Mouse (Mus musculus): ENCODE measurements at regions not wholly inside any gene's neighbourhood (a gene's known extent, or its start where the extent isn't known, plus 50 kb on each side); places are given as distances from the start of the nearest gene placed in this dataset.

DNA sequence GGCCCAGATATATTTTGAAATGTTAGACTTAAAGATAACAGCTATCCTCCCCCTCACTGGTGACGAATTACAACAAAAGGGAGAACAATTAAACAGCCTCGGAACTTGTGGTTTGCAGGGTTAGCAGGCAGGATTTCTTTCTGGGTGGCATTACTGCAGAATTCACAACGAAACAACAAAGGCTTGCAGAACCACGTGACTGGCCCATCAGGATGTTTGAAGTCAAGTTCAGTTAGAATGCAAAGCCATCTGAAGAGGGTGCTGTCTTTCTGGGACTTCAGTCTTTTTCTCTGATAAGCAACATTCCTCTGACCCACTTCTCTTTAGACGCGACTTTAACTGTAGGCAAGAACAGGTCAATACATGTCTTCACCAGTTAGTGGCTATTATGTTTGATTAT is 436.9 kb upstream of the Sox9 start:
- WGBS = 21% methylated on average over 6 of the region's 6 CpGs
- Histone ChIP-seq H3K36me3 (no peaks in the 10 kb centered on the region), H3K9ac (no peak overlapping the region), H3K4me2 (no peak overlapping the region), H3K9me3 (no peaks in the 10 kb centered on the region), H3K4me1 (no peaks in the 10 kb centered on the region), H3K27me3 (replicated peaks) (no peaks in the 10 kb centered on the region), H3K27ac (replicated peaks) (no peak overlapping the region), H3K4me3 (no peak overlapping the region)
- no peak for ATAC-seq (ENCODE audit: extremely low read depth, insufficient number of reproducible peaks, low FRiP score, low TSS enrichment)

DNA sequence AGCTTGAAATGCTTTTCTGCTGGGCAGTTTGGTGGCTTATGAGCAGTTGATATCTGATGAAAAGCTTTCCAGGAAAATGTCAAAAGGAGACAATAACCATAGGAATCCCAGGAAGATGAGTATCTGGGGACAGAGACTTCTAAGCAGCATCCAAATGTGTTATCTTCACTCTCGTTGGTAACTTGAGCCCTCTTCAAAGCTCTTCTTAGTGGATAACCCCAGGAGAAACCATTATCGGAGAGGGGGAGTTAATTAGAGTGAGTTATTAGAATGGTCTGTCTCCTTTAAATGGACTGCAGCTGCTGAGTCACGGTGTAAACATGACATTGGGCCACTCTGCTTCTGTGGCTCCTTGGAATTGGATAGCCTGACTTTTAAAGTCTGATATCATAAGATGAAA is 436.4 kb upstream of the Sox9 start:
- WGBS = 22% methylated on average over 3 of the region's 3 CpGs
- no peaks in the 10 kb centered on the region for H3K27me3 ChIP-seq (replicated peaks)
- no peak overlapping the region for H3K4me2 ChIP-seq
- H3K4me3 ChIP-seq = no peak overlapping the region
- H3K9ac ChIP-seq = no peak overlapping the region
- no peaks in the 10 kb centered on the region for H3K9me3 ChIP-seq
- no peak overlapping the region for H3K27ac ChIP-seq (replicated peaks)
- no peak for ATAC-seq (ENCODE audit: extremely low read depth, insufficient number of reproducible peaks, low FRiP score, low TSS enrichment)
- no peaks in the 10 kb centered on the region for H3K36me3 ChIP-seq
- no peaks in the 10 kb centered on the region for H3K4me1 ChIP-seq

DNA sequence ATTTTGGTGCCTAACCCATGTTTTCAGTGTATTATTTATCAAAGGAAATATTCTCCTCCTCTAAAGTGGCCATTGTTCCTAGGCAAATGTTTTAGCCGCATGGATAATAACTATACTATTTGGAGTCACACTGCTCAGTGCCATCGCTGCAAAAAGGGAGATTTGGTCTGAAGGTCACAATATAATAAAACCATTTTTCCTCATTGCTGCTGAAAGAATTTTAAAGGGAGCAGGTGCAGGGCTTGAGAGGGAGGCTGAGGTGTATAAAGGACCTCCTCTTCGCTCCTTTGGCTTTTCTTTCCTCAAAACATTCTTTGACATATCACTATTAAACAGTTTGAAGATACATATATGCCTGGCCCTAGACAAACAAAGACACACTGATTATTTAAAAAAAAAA is 435.9 kb upstream of the Sox9 start:
- no peak overlapping the region for H3K4me3 ChIP-seq
- 82% methylated on average over 3 of the region's 3 CpGs for WGBS
- no peak overlapping the region for H3K27ac ChIP-seq (replicated peaks)
- no peak overlapping the region for H3K9ac ChIP-seq
- H3K27me3 ChIP-seq (replicated peaks) = no peaks in the 10 kb centered on the region
- ATAC-seq (ENCODE audit: extremely low read depth, insufficient number of reproducible peaks, low FRiP score, low TSS enrichment) = no peak
- no peak overlapping the region for H3K4me2 ChIP-seq
- no peaks in the 10 kb centered on the region for H3K36me3 ChIP-seq
- H3K4me1 ChIP-seq = no peaks in the 10 kb centered on the region
- H3K9me3 ChIP-seq = no peaks in the 10 kb centered on the region

DNA sequence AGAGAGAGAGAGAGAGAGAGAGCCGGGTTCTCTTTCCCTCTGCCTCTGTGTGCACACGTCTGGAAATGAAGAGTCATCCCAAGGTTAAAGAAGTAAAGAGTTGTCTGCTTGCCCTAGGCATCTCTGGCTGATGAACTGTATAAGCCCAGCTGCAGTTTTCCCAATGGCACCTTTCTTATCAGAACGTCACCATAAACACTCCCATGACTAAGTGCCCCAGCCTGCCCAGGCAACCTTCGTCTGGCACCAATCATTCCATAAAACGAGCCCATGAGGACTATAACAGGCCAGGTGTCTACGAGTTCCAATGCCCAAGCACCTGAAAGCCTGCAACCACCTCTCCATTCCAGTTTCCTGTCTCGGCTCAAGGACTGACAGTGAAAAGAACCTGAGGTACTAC is 435.5 kb upstream of the Sox9 start:
- no peak for ATAC-seq (ENCODE audit: extremely low read depth, insufficient number of reproducible peaks, low FRiP score, low TSS enrichment)
- WGBS = 43% methylated on average over 7 of the region's 7 CpGs
- Histone ChIP-seq H3K4me2 (no peak overlapping the region), H3K9ac (no peak overlapping the region), H3K4me1 (no peaks in the 10 kb centered on the region), H3K36me3 (no peaks in the 10 kb centered on the region), H3K27ac (replicated peaks) (no peak overlapping the region), H3K27me3 (replicated peaks) (no peaks in the 10 kb centered on the region), H3K9me3 (no peaks in the 10 kb centered on the region), H3K4me3 (no peak overlapping the region)

DNA sequence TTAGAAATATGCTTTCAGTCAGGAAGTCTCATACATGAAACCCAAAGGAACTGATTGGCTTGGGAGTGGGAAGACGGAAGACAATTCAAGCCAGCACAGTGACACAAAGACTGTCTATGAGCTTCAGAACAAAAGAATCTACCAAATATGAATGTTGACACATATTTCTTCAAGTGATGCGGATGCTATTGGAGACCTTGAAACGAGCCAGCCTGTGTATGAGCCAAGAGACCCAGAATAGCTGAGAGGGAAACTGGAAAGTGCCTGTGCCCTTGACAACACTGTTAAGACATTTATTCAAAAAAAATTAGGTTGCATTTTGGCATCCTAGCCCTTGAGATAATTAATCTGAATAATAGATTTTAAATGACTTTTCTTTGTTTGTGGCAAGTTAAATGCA is 426.7 kb upstream of the Sox9 start:
- no peaks in the 10 kb centered on the region for H3K36me3 ChIP-seq
- no peaks in the 10 kb centered on the region for H3K4me1 ChIP-seq
- H3K9me3 ChIP-seq = no peaks in the 10 kb centered on the region
- H3K27ac ChIP-seq (replicated peaks) = no peak overlapping the region
- H3K9ac ChIP-seq = no peak overlapping the region
- no peak for ATAC-seq (ENCODE audit: extremely low read depth, insufficient number of reproducible peaks, low FRiP score, low TSS enrichment)
- H3K4me3 ChIP-seq = no peak overlapping the region
- WGBS = 78% methylated on average over 3 of the region's 3 CpGs
- H3K27me3 ChIP-seq (replicated peaks) = no peaks in the 10 kb centered on the region
- H3K4me2 ChIP-seq = no peak overlapping the region

DNA sequence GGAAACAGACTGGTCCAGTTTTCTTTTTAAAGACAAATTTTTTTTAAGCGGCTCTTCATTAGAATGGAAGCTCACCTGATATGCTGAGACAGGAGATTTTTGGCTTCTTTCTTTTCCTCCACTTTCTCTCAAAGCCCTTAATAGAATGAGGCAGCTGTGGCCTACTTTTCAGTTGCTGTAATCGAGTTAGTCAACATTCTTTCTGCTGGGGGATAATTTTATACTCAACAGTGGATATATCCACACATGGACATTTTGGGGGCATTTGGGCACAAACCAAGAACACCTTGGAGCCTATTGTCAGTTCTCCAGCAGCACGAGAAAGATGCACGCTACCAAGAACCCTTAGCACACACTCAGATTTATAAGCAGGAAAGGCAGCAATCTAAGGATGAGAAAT is 415.3 kb upstream of the Sox9 start:
- no peak for ATAC-seq (ENCODE audit: extremely low read depth, insufficient number of reproducible peaks, low FRiP score, low TSS enrichment)
- WGBS = 74% methylated on average over 4 of the region's 4 CpGs
- no peak overlapping the region for H3K9ac ChIP-seq
- H3K36me3 ChIP-seq = no peaks in the 10 kb centered on the region
- H3K27ac ChIP-seq (replicated peaks) = no peak overlapping the region
- no peaks in the 10 kb centered on the region for H3K27me3 ChIP-seq (replicated peaks)
- H3K9me3 ChIP-seq = no peaks in the 10 kb centered on the region
- no peak overlapping the region for H3K4me2 ChIP-seq
- H3K4me1 ChIP-seq = no peaks in the 10 kb centered on the region
- H3K4me3 ChIP-seq = no peak overlapping the region

DNA sequence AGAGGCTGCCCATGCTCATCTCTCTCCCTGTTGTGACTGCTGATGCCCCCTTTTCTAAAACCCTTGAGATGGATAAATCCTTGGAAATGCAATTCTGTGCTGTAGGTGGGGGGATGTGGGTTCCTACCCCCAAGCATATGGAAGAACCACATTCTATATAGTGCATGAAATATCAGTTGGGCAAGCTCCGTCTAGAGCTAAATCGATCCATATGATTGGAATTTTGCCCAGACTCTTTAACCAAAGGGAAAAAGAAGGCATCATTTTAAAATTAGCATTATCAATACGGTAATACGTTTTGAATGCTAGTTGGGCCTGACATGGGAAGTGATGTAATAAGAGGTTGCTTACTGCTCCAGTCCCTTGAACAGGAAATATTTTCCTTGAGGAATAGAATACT is 411.1 kb upstream of the Sox9 start:
- no peaks in the 10 kb centered on the region for H3K36me3 ChIP-seq
- ATAC-seq (ENCODE audit: extremely low read depth, insufficient number of reproducible peaks, low FRiP score, low TSS enrichment) = no peak

DNA sequence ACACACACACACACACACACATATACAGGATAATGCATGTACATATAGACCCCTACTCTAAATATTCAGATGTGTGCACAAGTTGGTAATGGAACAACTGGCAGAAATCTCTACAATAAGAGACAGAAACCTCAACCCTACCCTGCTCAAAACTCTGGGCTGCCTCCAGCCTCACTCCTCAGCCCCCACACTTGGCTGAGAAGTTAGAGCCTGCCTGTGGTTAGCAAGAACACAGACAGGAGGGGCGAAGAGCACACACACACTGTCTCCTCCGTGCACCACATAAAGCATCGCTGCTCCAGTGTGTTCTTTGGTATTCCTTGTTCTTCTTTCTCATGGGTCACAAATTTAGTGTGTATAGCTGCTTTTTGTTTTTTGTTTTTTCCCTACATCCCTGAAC is 382.0 kb upstream of the Sox9 start:
- 71% methylated on average over 3 of the region's 3 CpGs for WGBS

More for the DNA sequence above, 411.1 kb upstream of the Sox9 start:
- Histone ChIP-seq H3K9ac (no peak overlapping the region), H3K9me3 (no peaks in the 10 kb centered on the region), H3K27ac (replicated peaks) (no peak overlapping the region), H3K4me3 (no peak overlapping the region), H3K4me1 (no peaks in the 10 kb centered on the region), H3K27me3 (replicated peaks) (no peaks in the 10 kb centered on the region), H3K4me2 (no peak overlapping the region)
- 75% methylated on average over 4 of the region's 4 CpGs for WGBS

DNA sequence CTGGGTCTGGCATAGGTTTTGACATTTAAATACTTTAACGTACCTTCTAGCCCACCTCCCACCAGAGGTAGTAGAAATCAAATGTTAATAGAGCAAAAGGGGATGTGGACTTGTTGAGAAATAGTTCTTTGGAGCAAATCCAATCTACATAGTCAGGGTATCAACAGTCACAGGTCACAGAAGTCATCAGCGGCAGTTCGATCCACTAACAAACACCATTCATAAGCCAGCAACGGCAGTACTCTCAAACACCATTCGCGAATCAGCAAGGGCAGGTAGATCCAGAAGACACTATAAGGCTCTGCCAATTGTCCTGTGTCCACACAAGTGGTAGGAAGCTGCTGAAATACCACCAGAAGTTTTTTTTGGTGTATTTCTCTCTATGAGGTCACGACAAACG is 374.3 kb upstream of the Sox9 start:
- 82% methylated on average over 8 of the region's 8 CpGs for WGBS
- Histone ChIP-seq H3K9me3 (peaks cover 3% of the 10 kb centered on the region; the same call in 1 of the 2 replicates), H3K4me1 (no peaks in the 10 kb centered on the region), H3K36me3 (no peaks in the 10 kb centered on the region), H3K27me3 (replicated peaks) (no peaks in the 10 kb centered on the region), H3K4me2 (no peak overlapping the region), H3K27ac (replicated peaks) (no peak overlapping the region), H3K9ac (no peak overlapping the region), H3K4me3 (no peak overlapping the region)
- no peak for ATAC-seq (ENCODE audit: extremely low read depth, insufficient number of reproducible peaks, low FRiP score, low TSS enrichment)

More for the DNA sequence above, 382.0 kb upstream of the Sox9 start:
- Histone ChIP-seq H3K9ac (no peak overlapping the region), H3K4me2 (no peak overlapping the region), H3K9me3 (peaks cover 3% of the 10 kb centered on the region; the same call in 1 of the 2 replicates), H3K36me3 (no peaks in the 10 kb centered on the region), H3K27me3 (replicated peaks) (no peaks in the 10 kb centered on the region), H3K4me3 (no peak overlapping the region), H3K4me1 (no peaks in the 10 kb centered on the region), H3K27ac (replicated peaks) (no peak overlapping the region)
- no peak for ATAC-seq (ENCODE audit: extremely low read depth, insufficient number of reproducible peaks, low FRiP score, low TSS enrichment)

DNA sequence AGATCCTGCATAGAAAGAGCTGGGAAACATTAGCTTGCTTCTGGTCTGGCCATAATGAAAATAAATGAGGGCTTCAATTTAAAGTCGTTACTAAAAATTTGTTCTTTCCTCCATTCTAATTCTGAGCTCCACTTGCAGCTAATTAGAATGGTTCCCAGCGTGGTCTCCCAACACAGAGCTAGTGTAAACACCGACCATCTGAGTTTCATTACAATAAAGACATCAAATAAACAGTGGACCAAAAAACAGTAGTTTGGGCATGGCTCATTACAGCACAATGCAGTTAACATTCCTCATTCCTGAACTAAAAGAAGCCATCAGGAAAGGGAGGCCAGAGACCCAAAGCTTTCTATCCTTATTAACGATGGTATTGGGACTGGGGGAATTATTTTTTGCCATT is 369.6 kb upstream of the Sox9 start:
- no peak for ATAC-seq (ENCODE audit: extremely low read depth, insufficient number of reproducible peaks, low FRiP score, low TSS enrichment)
- WGBS = 41% methylated on average over 4 of the region's 4 CpGs
- no peak overlapping the region for H3K4me2 ChIP-seq
- H3K9me3 ChIP-seq = no peaks in the 10 kb centered on the region
- H3K27me3 ChIP-seq (replicated peaks) = no peaks in the 10 kb centered on the region
- no peak overlapping the region for H3K27ac ChIP-seq (replicated peaks)
- no peak overlapping the region for H3K4me3 ChIP-seq
- H3K9ac ChIP-seq = no peak overlapping the region
- H3K4me1 ChIP-seq = no peaks in the 10 kb centered on the region
- H3K36me3 ChIP-seq = no peaks in the 10 kb centered on the region

DNA sequence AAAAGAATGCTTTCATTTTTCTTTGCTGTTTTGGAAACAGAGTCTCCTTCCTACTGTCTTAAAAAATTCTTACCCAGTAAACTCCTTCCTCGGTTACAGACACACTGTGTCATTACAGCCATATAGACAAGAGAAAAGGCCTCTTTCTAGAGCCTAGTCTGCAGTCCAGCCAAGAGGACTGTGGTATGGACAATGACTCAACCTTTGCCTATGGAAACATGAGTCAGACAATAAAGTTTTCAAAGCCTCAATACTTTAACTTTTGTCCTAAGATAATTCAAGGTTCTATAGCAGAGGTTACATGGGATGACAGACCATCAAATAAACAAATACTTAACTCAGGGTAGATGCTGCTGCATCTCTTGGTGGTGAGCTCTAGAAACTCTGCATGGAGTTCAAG is 339.4 kb upstream of the Sox9 start:
- no peak overlapping the region for H3K4me3 ChIP-seq
- no peaks in the 10 kb centered on the region for H3K27me3 ChIP-seq (replicated peaks)
- no peak overlapping the region for H3K9ac ChIP-seq
- no peaks in the 10 kb centered on the region for H3K4me1 ChIP-seq
- 58% methylated on average over 1 of the region's 1 CpGs for WGBS
- H3K36me3 ChIP-seq = no peaks in the 10 kb centered on the region
- no peaks in the 10 kb centered on the region for H3K9me3 ChIP-seq
- no peak overlapping the region for H3K4me2 ChIP-seq
- no peak overlapping the region for H3K27ac ChIP-seq (replicated peaks)
- ATAC-seq (ENCODE audit: extremely low read depth, insufficient number of reproducible peaks, low FRiP score, low TSS enrichment) = no peak

DNA sequence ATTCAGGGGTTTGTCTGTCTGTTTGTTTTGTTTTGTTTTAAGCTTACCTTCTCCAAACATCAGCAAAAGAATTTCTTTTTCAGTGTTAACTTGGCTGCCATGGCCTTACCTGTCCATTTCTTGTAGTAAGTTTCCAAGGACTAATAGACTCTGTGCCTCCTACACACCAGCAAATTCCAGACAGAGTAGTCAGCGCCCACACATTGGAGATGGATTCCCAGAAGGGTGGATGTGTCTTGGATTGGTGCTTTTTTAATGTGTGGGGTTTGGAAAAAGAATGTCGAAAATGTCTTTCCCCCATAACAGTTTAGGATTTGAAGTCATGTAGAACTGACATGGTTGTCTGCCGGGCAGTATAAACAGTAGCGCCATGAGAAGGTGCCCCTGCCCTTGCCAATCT is 338.1 kb upstream of the Sox9 start:
- Histone ChIP-seq H3K9ac (no peak overlapping the region), H3K27me3 (replicated peaks) (no peaks in the 10 kb centered on the region), H3K27ac (replicated peaks) (no peak overlapping the region), H3K4me3 (no peak overlapping the region), H3K4me2 (no peak overlapping the region), H3K36me3 (no peaks in the 10 kb centered on the region), H3K9me3 (no peaks in the 10 kb centered on the region), H3K4me1 (no peaks in the 10 kb centered on the region)
- no peak for ATAC-seq (ENCODE audit: extremely low read depth, insufficient number of reproducible peaks, low FRiP score, low TSS enrichment)
- WGBS = 75% methylated on average over 4 of the region's 4 CpGs

DNA sequence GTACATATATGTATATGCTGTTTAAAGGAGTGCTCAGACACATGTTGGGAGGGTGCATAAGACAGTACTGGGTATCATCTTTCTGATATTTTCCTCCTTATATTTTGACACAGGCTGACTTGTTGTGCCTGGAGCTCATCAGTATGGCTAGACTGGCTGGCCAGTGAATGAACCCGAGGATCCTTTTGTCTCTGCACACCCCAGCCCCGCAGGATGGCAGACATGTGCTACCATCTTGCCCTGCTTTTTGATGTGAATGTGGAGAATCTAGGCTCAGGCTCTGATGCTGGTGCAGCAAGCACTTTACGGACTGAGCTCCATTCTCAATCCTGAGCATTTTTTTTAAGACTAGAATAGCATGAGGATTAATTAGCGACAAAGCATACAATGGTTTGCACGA is 332.4 kb upstream of the Sox9 start:
- Histone ChIP-seq H3K4me1 (no peaks in the 10 kb centered on the region), H3K9ac (no peak overlapping the region), H3K9me3 (no peaks in the 10 kb centered on the region), H3K4me3 (no peak overlapping the region), H3K27me3 (replicated peaks) (no peaks in the 10 kb centered on the region), H3K27ac (replicated peaks) (no peak overlapping the region), H3K36me3 (no peaks in the 10 kb centered on the region), H3K4me2 (no peak overlapping the region)
- WGBS = 62% methylated on average over 5 of the region's 5 CpGs
- ATAC-seq (ENCODE audit: extremely low read depth, insufficient number of reproducible peaks, low FRiP score, low TSS enrichment) = no peak
